Mouse (Mus musculus): ENCODE data around the gene Dirc2.

Dirc2 gene

DNA sequence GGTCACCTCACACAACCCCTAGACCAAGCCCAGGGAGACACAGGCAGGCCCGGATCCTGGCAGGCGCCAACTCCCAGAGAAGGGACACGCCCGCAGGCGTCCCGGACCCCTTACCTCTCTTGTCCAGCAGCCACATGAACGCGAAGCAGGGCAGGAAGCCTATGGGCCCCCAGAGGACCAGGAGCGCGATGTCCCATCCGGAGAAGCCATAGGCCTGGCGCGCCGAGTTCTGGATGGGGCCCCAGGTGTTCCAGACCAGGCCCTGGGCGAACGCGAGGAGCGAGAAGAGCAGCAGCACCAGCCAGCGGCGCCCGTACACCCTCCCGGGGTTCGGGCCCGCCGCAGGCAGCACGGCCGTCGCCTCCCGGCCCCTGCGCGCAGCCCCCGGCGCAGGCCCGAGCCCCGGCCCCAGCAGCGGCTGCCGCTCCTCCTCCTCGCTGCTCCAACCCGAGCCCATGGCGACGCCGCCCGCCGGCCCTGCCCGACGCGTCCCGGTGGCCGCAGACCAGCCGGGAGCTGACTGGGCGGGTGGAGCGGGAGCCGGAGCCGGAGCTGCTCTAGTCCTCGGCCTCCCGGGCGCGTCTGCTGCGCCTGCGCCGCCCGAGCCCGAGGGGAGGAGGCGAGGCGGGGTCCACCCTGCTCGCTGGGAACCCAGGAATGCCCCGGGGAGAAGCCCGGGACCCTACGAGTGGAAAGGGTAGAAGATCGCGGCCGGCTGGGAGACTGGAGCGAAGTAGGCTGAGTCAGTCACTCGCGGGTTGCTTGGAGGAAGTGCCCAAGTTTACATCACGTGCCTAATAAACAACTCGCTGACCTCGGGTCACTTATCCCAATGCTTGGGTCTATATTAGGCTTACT lies at the start of gene Dirc2:
Gene Dirc2, minus strand, starts transcription at position 572 of the 858 bp plus-strand sequence.
- peak; percentile 72 for DNase-seq (ENCODE audit: low spot score)

DNA sequence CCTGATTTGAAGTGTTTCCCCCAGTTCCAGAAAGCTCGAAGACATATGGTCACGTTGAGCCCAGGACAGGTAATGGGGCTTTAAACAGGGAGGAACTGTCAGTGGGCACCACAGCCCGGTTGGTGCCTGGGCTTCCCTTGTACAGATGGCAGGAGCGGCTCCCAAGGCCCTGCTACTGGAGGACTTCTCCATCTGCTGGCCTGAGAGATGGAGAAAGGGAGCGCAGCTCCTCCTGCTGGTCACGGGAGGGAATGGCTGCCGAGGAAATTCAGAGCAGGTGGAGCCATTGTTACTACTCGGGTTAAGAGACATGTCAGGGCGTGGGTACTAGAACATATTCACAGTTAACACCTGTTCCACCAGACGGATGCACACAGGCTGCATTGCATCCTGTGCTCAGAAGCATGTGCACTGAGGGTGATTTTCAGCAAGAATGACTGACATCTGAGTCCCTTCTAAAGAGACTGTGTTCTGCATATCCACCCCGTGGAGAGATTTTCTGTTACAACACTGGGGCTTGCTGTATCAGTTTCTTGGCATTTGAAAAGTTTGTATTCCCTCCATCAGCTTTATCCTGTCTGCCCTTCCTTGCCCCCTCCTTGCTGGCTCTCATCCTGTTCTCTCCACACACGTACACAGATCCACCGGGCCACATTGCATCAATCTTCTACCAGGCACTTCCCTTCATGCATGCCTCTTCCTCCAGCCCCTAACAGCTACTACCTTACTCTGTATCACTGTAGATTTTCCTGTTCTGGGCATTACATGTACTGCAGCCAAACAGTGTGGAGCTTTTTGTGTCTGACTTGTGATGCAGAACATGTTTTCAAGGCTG lies 48.3 kb upstream of the Dirc2 start:
- DNase-seq (ENCODE audit: low spot score) = peak; percentile 77

DNA sequence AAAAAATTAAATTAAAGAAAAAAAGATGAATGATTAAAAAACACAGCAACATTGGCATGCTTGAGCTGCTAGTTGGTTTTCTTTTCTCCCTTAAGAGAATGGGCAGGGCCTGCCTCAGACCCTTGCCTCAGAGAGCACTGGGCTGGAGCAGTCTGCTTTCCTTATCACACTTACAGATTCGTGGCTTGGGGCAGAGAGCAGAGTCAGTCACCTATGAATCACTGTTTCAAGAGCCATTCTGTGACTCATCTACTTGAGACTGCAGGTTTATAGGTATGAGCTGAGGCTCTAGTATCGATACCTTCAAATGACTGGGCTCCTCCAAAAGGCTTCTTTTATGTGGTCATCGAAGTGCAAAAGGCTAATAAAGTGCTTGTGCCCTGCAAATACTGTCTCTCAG lies 44.0 kb upstream of the Dirc2 start:
- no peak for DNase-seq (ENCODE audit: low spot score)

DNA sequence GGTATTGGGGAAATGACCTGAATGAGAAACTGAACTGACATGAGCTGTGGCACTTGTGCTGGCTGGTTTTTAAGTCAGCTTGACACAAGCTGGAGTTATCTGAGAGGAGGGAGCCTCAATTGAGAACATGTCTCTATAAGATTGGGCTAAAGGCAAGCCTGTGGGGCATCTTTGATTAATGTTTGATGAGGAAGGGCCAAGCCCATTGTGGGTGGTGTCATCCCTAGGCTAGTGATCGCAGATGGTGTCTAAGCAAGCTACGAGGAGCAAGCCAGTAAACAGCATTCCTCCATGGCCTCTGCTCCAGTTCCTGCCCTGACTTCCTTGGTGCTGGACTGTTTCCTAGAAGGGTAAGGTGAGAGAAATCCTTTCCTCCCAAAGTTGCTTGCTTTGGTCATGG lies 39.7 kb upstream of the Dirc2 start:
- no peak for DNase-seq (ENCODE audit: low spot score)

DNA sequence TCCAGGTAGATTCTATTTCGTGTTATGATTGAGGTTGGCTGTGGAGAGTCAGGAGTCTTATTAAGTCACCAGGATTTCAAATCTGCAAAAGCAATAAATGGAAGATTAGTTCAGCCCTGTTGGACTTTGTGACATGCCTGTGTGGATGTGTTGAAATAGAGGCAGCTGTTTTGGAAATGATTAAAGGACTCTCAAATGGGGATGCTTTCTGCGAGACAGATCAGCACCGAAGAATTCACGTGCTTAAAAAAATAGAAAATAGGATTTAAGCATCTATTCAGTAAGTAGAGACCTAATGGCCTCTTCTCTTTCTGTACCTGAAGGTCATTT lies 38.5 kb upstream of the Dirc2 start:
- no peak for DNase-seq (ENCODE audit: low spot score)

DNA sequence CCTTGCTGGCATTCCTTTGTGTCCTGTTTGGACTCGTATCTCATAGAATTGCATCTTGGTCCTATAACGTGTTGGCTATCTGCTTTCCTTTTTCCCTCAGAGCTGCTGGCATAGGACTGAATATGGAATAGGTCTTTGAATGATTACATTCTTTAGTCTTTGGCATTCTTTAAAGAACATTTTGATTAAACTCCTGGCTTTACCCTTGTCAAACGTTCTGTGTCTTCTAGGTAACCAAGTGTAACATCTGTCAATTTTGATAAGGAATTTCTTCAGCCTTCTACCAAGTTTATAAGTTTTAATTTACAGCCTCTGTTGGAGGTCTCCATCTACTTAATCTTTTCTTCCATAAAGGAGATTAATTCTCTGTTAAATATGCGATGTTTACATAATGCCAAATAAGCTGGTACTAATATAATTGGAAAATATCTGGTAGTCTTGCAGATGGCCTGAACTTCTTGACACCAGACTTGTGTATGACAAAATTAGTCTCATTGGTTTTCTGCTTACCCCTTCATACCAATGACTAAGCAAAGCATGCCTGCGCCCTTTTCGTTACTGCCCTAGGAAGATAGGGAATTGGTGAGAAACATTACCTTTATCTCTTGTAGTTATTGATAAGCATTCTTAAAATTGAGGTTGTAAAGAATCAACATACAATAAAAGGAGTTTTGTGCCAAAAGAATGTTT lies 38.0 kb upstream of the Dirc2 start:
- DNase-seq (ENCODE audit: low spot score) = no peak

DNA sequence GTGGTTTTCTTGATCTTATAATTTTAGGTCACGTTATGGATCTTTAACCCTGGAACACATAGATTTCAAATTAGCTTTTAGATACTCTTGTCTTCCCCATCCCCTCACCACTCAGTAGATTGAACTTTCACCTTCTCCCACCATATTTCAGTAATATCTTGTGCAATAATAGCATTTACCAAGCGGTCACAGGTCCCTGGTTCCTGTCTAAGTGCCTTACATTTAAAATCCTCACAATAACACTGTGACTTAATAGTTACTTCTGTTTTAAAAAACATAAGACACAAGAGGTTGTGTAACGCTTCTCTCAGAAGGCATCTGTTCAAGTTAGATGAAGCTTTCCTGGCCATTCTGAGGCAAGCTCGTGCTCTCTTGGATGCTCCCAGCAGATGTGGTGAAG lies 34.6 kb upstream of the Dirc2 start:
- no peak for DNase-seq (ENCODE audit: low spot score)

DNA sequence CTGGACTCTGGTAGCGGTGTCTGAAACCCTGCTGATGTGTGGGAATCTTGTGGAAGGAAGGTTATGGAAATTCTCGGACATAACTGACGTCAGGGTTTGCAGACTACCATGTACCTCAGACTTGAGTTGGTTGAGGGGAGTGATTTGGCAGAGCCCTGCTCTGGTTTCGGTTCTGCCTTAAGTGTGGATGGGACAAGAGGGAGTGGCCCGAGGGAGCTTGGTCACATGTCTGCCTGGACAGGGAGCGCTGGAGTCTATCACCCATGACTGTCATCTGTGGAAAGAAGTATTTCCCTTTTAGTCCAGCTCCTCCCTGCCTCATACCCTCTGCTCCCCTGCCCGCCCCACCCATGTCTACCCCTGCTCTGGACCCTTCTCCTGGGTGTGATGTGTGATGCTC lies 33.0 kb upstream of the Dirc2 start:
- DNase-seq (ENCODE audit: low spot score) = no peak

DNA sequence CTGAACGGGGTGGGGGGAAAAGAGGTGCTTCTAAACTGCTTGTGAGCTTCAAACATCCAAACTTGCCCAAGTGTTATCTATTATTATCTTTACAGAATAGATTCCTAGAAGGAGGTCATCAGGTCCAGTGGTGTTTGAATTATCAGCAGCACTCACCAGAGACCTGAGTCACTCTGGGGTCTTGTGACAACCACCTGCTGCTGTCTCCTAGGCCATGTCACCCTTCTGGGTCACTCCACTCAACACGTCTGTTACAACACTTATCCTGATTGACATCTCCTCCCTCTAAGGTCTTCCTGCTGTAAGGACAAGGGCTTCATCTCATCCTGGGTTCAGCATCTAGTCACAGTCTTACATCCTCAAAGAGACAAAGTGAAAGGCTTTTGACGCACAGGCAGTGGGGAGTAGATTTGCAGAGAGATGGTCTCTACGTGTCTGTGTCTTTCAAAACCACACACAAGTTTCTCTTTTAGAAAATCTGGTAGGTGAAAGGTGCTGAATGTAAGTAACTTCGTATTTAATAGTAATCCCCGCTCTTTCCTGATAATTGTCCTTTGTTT lies 22.9 kb upstream of the Dirc2 start:
- DNase-seq (ENCODE audit: low spot score) = no peak

DNA sequence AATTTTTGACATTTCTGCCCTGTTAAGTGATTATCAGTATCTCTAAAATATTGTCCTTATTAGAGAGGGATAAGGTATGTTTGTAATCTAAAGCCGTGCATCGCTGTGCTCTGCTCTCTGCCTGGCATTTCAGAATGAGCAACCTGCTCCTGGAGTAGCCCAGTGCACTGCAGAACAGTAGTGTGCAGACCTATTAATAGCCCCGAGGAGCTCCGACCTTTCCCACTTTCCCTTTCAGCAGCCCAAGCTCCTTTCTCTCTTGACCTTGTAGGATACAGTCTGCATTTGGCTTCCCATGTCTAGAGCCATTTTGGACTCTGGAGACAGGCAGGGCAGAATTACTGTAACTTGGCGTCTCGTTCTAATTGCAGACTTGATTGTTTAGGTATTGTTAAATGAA lies 19.2 kb upstream of the Dirc2 start:
- no peak for DNase-seq (ENCODE audit: low spot score)

DNA sequence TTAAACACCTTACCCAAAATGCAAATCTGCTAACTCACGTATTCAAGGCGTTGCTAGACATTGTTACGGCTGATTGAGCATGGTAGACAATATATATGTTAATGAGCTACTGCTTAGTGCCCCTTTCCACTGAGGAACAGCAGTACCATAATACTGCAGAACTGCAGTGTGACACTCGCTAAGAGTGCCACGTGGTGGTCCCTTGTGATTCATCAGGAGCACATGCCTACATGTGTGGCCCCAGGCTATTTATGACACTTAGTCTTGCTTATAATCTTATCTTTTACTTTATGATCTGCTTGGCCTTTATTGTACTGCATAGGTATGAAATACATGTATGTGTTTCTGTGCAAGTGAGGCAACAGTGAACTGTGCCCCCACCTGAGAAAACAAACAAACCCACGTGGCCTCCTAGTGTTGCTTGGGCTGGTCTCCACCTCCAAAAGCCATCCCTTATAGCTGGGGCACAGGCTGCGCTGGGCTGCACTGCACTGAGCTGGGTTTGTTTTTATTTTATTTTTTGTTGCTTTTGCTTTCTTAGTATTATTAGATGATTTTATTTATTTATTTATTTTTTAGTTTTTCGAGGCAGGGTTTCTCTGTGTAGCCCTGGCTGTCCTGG lies 18.5 kb upstream of the Dirc2 start:
- DNase-seq (ENCODE audit: low spot score) = no peak

DNA sequence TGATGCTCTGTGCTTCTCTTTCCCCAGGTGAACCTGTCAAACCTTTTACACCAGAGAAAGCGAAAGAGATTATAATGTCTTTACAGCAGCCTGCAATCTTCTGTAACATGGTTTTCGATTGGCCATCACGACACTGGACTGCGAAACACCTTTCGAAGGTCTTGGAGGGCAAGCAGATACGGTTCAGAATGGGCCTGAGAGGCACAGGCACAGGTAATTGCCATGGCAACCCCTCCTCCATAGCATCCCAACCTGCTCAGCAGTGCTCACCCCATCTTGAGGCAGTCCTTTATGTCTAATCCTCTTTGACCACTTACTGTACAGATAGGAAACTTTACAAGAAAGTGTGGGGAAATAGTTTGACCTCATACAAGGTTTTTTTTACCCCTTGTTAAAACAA lies 18.0 kb upstream of the Dirc2 start:
- DNase-seq (ENCODE audit: low spot score) = no peak

DNA sequence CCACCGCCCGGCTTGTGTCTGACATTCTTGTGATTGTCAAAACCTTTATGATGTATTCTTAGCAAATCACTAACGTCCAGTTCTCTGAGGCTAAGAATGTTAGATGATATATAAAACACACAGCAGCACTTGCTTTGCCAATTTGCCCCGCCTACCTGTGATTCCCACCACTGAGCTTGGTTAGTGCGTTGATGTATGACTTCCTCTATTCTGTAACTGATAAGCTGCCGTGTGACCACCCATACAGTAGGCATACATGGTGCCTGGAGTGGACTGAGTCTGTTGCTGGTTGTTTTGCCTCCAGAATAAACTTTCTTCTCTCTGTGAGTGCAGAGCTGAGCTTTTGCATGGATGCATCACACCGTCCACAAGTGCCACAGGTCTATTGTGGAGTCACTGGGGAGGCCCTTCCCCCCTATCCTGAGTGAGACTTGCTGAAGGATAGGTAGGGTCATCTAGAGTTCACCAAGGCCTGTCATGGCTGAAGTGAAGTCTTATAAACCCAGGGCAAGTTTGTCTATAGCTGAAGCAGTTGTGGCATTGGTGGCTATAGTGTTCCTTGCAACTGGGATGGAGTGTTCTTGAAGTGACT lies 15.1 kb upstream of the Dirc2 start:
- DNase-seq (ENCODE audit: low spot score) = no peak

DNA sequence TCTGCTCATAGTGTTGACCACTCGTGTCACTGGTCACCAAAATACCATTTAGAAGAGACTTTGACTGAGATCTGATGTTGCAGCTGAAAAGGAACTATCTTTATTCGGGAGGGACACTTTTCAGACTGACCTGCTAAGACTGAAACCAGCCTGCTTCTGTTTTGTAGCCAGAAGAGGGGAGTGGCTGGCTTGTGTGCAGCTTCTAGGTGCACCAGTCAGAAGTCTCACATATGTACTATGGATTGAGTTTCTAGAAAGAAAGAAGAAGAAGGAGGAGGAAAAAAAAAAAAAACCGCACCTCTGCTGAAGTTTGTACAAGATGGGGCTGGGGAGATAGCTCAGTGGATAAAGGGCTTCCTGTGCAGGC lies 14.0 kb upstream of the Dirc2 start:
- DNase-seq (ENCODE audit: low spot score) = no peak

DNA sequence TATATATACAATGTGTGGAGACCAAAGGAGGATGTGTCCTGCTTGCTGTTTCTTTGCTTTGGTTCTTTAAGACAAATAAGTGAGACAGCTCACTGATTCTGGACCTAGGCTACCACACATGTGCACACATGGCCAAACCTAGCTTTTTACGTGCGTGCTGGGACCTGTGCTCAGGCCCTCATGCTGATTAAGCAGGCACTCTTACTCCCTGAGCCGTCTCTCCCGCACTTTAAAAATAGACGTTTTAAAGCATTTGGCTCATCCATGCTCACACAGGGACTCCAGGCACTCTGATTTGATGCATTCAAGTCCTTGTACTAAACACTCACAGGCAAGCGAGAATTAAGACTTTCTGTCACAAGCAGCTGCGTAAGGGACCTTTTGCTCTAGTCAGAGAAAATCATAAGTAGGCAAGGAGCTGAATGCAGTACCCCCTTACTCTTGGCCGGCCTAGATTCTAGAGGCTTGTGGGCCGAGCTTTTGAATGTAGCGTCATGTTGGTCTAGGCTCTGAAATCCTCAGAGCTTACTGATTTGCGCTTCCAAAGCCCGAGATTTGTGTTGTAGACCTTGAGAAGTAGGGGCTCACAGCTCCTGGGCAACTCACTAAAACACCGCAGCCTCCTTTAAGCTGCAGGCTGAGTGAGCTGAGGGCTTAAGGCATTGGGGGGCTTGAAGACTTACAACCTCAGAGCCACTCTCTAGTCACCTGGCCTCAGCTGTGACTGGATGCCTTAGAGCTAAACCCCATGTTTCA lies 13.5 kb upstream of the Dirc2 start:
- no peak for DNase-seq (ENCODE audit: low spot score)

DNA sequence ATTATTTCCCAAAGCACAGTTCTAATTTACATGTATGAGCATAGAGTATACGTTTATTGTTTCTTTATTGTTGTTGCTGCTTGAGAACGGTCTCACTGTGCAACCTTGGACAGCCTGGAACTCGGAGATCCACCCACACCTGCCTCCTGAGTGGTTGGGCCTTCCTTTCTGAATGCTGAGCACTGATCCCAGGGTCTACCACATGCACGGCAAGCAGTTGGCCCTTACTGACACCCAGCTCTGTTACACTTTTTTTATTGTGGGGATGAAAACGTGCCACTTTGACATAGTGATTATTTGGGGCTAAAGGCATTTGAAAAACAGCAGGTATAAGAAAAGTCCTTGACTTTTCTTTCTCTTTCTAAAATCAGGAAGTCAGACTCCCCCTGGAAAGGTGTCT lies 12.5 kb upstream of the Dirc2 start:
- DNase-seq (ENCODE audit: low spot score) = no peak

DNA sequence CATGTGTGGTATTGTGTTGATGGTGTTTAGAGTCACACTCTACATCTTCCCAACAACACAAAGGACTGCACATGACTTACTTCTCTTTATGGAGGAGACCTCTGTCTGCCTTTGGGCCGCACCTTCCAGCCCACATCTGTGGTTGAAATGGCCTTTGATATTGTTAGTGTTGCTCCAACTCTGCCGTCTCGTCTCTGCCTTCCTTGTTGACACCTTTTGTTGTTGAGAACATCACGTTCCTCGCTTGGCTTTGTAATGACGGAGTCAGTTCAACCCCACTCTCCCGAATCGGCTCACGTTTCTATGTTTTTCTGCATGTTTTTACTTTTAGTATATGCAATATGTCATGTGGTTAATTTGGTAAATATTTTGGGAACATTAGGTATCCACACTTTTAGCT lies 11.9 kb upstream of the Dirc2 start:
- no peak for DNase-seq (ENCODE audit: low spot score)

DNA sequence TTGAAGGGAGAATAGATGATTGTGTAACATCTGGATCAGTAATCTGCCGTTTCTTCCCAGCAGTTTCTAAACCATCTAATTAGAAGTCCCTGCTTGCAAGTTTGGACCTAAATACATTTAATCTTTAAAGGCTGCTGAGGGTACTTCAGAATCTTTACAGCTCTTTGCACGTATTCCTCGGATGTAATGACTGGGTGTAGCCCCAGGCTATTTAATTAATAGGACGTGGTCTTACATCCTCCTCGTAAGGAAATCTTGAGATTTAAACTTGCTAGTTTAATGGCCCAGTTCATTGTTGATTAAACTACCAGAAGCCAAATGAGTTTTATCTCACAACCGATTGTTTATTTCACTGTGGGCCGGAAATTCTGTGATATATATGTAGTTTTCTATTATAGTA lies 10.5 kb upstream of the Dirc2 start:
- no peak for DNase-seq (ENCODE audit: low spot score)

DNA sequence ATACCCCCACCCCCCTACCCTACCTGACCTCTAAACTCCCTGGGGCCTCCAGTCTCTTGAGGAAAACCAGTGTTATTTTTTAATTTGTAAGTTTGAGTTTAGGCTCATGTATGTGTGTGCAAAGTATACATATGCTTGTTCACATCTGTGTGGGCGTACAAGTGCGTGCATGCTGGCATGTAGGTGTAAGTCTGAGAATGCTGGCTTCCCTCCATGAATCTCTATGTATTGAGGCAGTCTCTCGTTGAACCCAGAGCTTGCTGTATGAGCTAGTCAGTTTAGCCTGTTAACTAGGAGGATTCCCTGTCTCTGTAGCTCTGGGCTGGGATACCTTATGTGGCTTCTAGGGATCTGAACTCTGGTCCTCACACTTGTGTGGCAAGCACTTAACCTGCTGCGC lies 8.6 kb upstream of the Dirc2 start:
- no peak for DNase-seq (ENCODE audit: low spot score)

DNA sequence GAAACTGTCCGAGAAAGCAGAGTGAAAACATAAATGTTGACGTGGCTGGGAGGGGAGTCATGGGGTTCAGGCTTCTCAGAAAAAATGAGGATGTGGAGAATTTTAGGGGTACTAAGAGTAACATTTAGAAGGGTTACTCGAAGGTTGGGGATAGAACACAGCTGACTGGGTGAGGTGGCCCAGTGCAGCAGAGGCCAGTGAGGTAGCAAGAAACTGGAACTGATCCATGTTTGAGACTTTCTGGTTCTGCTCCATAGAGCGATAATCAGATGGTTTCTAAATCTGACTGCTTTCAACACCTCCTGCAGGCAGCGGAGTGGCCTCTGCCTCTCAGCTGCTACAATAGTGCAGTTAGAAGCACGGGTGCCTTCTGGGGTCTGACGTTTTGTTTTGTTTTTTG lies 7.6 kb upstream of the Dirc2 start:
- DNase-seq (ENCODE audit: low spot score) = no peak

DNA sequence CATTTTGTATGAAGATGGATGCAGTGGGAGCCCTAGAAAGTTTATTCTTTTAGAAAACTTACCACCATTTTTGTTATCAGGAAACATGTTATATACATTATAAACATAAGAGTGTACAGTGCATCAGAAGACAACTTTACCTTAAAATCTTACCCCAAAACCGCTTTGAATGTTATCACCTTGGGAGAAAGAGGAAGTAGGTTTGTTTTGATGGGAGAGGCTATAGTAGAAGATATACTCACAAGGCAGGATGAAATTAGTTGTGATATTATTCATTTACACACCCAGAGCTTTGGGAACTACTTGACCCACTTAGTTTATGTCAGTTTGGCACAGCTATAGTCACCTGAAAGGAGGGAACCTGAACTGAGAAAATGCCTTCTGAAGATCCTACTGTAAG lies 6.7 kb upstream of the Dirc2 start:
- DNase-seq (ENCODE audit: low spot score) = no peak
